9 mouse cellular contexts compared by ENCODE assay signal in the genomic region with DNA sequence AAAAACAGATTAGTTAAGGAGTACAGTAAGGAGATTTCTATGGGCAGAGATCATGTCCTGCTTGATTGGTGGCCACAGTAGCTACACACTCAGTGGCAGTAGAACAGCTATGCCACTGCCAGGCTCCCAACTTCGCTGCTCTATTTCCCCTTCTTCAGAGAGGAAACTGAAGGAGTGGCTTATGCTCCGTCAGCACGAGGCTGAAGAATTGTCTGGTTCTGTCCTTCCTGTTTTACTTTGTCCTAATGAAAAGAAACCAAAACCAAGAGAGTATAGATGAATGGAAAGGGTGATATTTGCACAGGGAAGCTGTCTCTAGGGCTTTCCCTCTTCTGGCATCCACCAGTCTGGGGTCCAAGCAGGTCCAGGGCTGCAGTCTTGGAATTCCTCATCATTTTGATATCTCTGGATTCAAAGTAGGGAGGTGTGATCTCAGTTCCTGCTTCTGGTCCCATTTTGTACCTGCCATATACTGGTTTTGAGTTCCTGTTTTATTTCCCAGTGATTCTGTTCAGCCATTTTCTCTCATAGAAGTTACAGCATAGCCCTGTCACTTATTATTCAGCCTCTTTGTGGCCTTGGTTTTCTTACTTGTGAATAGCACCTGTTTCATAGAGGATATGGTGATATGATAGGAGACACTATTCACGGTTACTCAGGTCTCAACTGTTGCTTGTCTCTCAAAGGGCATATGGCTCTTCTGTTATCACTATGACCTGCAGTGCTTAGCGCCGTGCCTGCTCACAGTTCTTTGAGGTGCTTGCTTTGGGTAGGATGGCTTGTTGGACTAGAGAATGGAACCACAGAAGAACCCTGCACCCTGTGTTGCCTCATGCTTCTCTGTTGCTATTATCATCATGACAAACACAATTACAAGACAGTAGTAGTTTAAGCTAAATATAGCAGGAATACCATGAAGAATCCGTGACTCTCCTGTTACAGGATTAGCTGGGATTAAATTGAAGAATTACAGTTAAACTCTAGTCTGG. TPM values are rescaled to one million over a fixed set of nuclear protein-coding genes. Genes with fewer than 3 reads are reported as not detected.
DNase-seq lines count a peak whose midpoint lies in the region; ATAC-seq lines count a peak whose summit lies in the region.
"Had no signal": no experiment of that assay in that cellular context is flagged by ENCODE, and none has a peak within 500 bp of the region (broad histone marks: within the 10 kb centered on the region; RNA-seq: fewer than 3 reads in every experiment).

No protein-coding gene starts in this region.

- H3K27ac ChIP-seq in limb, embryonic 12.5 days = peak overlapping the region; percentile 9; the same call in 1 of the 2 replicates
- H3K27ac ChIP-seq in limb, embryonic 10.5 days = no peak overlapping the region
- peak overlapping the region; percentile 70 for H3K27ac ChIP-seq in liver, embryonic 12.5 days
- H3K27ac ChIP-seq in forebrain, embryonic 16.5 days (ENCODE audit: low read length) = no peak overlapping the region

- no peaks in the 10 kb centered on the region for H3K27me3 ChIP-seq in limb, embryonic 12.5 days
- H3K27me3 ChIP-seq in limb, embryonic 10.5 days (ENCODE audit: low read depth, poor library complexity, severe bottlenecking) = no peaks in the 10 kb centered on the region
- no peaks in the 10 kb centered on the region for H3K27me3 ChIP-seq in liver, embryonic 12.5 days (replicated peaks)
- H3K27me3 ChIP-seq in forebrain, embryonic 16.5 days (replicated peaks; ENCODE audit: control insufficient read depth, insufficient read depth, low read length) = no peaks in the 10 kb centered on the region

- 86% methylated on average over 7 of the region's 7 CpGs for WGBS in limb, embryonic 12.5 days
- WGBS in limb, embryonic 10.5 days = 85% methylated on average over 7 of the region's 7 CpGs
- WGBS in liver, embryonic 12.5 days (ENCODE audit: insufficient replicate concordance) = 25% methylated on average over 7 of the region's 7 CpGs
- 88% methylated on average over 7 of the region's 7 CpGs for WGBS in forebrain, embryonic 16.5 days

- no peaks in the 10 kb centered on the region; the same call in 1 of the 2 replicates for H3K4me1 ChIP-seq in limb, embryonic 12.5 days (replicated peaks)
- H3K4me1 ChIP-seq in limb, embryonic 10.5 days = no peaks in the 10 kb centered on the region
- H3K4me1 ChIP-seq in liver, embryonic 12.5 days = peaks cover 58% of the 10 kb centered on the region
- no peaks in the 10 kb centered on the region for H3K4me1 ChIP-seq in forebrain, embryonic 16.5 days (replicated peaks; ENCODE audit: control insufficient read depth, insufficient read depth, low read length)

- no peak overlapping the region for H3K9ac ChIP-seq in limb, embryonic 12.5 days (replicated peaks)
- peak overlapping the region; percentile 36 for H3K9ac ChIP-seq in liver, embryonic 12.5 days
- no peak overlapping the region for H3K9ac ChIP-seq in forebrain, embryonic 16.5 days (replicated peaks; ENCODE audit: low read depth, low read length)

- no peaks in the 10 kb centered on the region for H3K36me3 ChIP-seq in limb, embryonic 12.5 days
- no peaks in the 10 kb centered on the region for H3K36me3 ChIP-seq in limb, embryonic 10.5 days
- peaks cover 25% of the 10 kb centered on the region for H3K36me3 ChIP-seq in liver, embryonic 12.5 days
- H3K36me3 ChIP-seq in forebrain, embryonic 16.5 days (ENCODE audit: control insufficient read depth, insufficient read depth) = no peaks in the 10 kb centered on the region

- ATAC-seq in limb, embryonic 12.5 days (ENCODE audit: insufficient number of reproducible peaks, insufficient read depth, low FRiP score, low TSS enrichment, low read depth) = no peak
- peak; percentile 95 for ATAC-seq in common myeloid progenitor, adult 5-6 weeks (replicated peaks; ENCODE audit: low read depth, poor library complexity, severe bottlenecking)
- peak; percentile 81 for ATAC-seq in liver, embryonic 12.5 days
- ATAC-seq in neutrophil, adult 5-6 weeks (ENCODE audit: extremely low read depth, insufficient number of reproducible peaks, low FRiP score, poor library complexity, severe bottlenecking) = peak; percentile 95
- no peak for ATAC-seq in forebrain, embryonic 16.5 days

- H3K4me3 ChIP-seq in limb, embryonic 12.5 days (replicated peaks) = no peak overlapping the region
- no peak overlapping the region for H3K4me3 ChIP-seq in limb, embryonic 10.5 days
- H3K4me3 ChIP-seq in liver, embryonic 12.5 days = no peak overlapping the region
- no peak overlapping the region for H3K4me3 ChIP-seq in forebrain, embryonic 16.5 days (replicated peaks; ENCODE audit: low read length)
- H3K4me3 ChIP-seq: erythroblast, embryonic 14.5 days had no signal

- H3K9me3 ChIP-seq in limb, embryonic 12.5 days = no peaks in the 10 kb centered on the region
- H3K9me3 ChIP-seq in limb, embryonic 10.5 days (replicated peaks) = no peaks in the 10 kb centered on the region
- no peaks in the 10 kb centered on the region for H3K9me3 ChIP-seq in liver, embryonic 12.5 days (replicated peaks)
- no peaks in the 10 kb centered on the region for H3K9me3 ChIP-seq in forebrain, embryonic 16.5 days (ENCODE audit: control insufficient read depth, low read length)

- no peak for DNase-seq in limb, embryonic 10.5 days (ENCODE audit: low spot score)
- no peak for DNase-seq in adipocyte (ENCODE audit: low spot score)
- DNase-seq in spleen, postnatal 4 days (ENCODE audit: low spot score in 2 of 2) = no peak

- no peak overlapping the region for H3K4me2 ChIP-seq in limb, embryonic 12.5 days
- peak overlapping the region; percentile 48 for H3K4me2 ChIP-seq in liver, embryonic 12.5 days
- H3K4me2 ChIP-seq in forebrain, embryonic 16.5 days (ENCODE audit: low read length) = no peak overlapping the region

RNA-seq across cellular contexts. Expression of gene Ranbp2, which starts 53.4 kb away (rescaled TPM):
- 29.3 and 30.4 TPM in 2 replicates for polyA plus RNA-seq in limb, embryonic 12.5 days (2016; fragmentation: Nextera tagmentation; extraction: Ambion mirVana)
- polyA plus RNA-seq in limb, embryonic 10.5 days (2016; fragmentation: Nextera tagmentation; extraction: Ambion mirVana) = 22.2 and 27.0 TPM in 2 replicates
- total RNA-seq in common myeloid progenitor, adult 5-6 weeks (2017) = 277 and 282 TPM in 2 replicates
- polyA plus RNA-seq in liver, embryonic 12.5 days (2016; fragmentation: Nextera tagmentation; extraction: Ambion mirVana) = 32.1 and 33.2 TPM in 2 replicates
- 136 and 148 TPM in 2 replicates for total RNA-seq in neutrophil, adult 5-6 weeks (2017)
- 22.8 and 24.8 TPM in 2 replicates for polyA plus RNA-seq in forebrain, embryonic 16.5 days (2015; fragmentation: Nextera tagmentation; extraction: Ambion mirVana)

Comparison
In these comparisons a context has a peak if more than half of its experiments do, and no peak if none do; other contexts are left out.
1. H3K27ac ChIP-seq: peak in limb, embryonic 12.5 days (single experiment) and liver, embryonic 12.5 days (single experiment); none in limb, embryonic 10.5 days (single experiment) and forebrain, embryonic 16.5 days (single experiment).
2. ATAC-seq: peak in common myeloid progenitor, adult 5-6 weeks (single experiment), liver, embryonic 12.5 days (single experiment) and neutrophil, adult 5-6 weeks (single experiment); none in limb, embryonic 12.5 days (single experiment) and forebrain, embryonic 16.5 days (single experiment).